Mouse (Mus musculus): ENCODE results near the gene Tax1bp1.

Gene Tax1bp1

DNA sequence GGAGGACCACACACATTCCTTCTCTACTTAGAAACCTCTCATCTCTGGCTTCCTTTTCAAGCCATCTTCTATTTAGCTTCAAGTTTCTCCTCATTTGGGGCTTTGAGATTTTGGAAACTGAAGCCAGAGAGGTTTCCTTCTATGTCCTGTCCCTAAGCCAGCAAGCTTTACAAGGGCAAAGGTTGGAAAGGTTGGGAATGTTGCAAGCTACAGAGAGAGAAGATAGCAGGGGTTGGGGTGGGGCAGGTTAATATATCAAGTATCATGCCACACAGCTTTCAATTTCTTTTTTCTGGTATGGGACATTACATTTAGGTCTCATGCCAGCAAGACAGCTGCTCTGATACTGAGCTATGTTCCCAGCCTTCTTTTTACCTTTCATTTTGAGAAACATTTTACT, 8.2 kb upstream of the Tax1bp1 start:
- DNase-seq (ENCODE audit: extremely low read depth, low read depth), result no peak

DNA sequence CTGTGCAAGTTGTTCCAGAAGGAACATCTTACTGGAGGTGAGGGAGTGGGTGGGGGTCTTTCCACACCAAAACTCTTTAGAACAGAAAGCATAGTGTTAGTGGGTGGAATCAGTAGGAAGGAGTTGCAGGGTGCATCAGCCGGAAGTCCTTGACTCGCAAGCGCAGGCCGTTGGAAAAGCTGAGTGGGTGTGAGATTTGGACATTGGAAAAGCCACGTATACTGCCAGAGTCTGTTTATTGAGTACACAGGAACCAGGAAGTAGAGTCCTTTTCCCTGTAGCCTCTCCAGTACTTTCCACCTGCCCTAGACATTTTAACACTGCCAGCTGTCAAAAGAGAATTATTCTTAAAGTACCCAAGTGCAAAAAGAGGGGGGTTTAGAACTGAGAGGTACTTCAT, 5.7 kb upstream of the Tax1bp1 start:
- no peak for DNase-seq (ENCODE audit: extremely low read depth, low read depth)

GRCm38 (mm10) chr6:52712563-52712962, 966 bp upstream of the Tax1bp1 start:
- DNase-seq (ENCODE audit: extremely low read depth, low read depth), result peak; percentile 6

DNA sequence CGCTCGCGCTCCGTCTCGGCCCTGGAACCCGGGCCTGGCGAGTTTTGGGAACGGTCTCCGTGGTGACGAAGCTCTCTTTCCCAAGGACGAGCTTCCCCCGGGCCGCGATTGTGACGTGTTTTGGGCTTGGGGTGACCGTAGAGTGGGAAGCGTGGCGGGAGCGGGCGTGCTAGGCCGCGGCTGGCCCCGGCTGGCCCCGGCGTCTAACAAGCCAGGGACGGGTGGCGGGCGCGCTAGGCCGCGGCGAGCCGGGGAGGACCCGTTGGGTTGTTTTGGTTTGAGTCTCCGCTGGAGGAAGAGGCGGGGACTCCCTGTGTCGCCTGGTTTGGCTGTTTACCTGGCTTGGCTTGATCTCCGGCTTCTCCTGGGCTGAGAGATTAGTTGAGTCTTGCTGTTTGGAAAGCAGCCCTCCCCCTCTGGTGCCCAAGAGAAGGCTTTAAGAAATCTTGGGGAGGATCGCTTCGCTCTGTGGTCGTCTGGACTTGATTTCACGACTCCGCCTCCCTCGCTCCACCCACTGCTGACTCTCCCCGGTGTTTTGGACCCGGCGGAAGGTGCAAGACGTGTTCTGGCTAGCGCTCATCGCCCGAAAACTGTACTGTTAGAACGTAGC, 474 bp downstream of the Tax1bp1 start:
- peak; percentile 65 for DNase-seq (ENCODE audit: extremely low read depth, low read depth)

DNA sequence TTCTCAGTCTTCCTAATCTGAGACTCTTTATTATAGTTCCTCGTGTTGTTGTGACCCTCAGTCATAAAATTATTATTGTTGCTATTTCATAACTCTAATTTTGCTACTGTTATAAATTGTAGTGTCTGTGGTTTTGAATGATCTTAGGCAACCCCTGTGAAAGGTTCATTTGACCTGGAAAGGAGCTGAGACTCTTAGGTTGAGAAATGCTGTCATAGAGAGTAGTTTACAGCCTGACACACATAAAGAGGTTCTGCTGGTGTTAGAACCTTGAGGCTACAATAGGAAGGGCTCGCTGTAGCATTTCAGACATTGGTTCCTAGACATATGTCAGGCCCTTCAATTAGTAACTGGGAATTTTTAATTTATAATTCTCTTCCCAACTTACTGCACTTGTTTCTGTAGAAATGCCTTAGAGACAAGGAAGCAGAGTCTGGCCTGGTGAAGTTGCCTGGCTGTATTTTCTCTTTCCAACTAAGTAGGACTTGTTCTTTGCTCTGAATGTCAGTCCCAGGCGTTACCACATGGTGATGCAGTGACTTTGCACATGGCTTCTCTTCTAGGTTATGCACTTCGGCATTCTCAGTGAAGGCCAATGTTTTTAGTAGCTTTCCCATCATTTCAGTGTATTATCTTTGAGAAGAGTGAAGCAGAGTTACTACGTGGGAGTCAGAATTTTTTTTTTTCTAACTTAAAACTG, 4.1 kb downstream of the Tax1bp1 start:
- no peak for DNase-seq (ENCODE audit: extremely low read depth, low read depth)

DNA sequence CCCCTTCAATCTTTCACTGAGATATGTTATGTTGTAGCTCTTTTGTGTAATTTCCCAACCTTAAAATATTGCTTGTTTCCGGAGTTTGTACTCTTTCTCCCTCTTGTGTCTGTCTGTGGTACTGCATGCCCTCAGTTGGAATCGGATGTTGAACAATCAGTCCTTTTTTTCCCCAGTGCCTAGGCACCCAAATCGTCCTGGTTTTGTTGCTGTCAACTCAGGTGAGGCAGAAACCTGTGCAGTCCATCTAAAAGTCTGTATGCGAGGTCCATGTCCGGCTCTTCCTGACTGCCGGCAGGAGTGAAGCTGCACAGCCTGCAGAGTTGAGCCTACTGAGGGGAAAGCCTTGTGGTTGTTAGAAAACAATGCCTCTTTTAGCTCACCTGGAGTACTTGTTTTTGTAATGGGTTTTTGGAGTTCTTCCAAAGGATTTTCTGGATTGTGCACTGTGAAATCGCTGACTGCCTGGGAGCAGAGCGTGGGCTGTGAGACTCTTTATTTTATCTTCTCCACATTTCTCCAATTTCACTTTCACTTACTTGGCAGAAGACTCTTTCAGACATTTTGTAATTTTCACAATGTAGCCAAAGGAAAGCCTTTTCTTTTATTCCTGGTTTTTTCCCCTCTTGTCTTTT, 11.4 kb downstream of the Tax1bp1 start:
- DNase-seq (ENCODE audit: extremely low read depth, low read depth), result peak; percentile 23

- DNase-seq (ENCODE audit: extremely low read depth, low read depth), result no peak
Observed at GRCm38 (mm10) chr6:52730338-52730737, 16.8 kb downstream of the Tax1bp1 start.

DNA sequence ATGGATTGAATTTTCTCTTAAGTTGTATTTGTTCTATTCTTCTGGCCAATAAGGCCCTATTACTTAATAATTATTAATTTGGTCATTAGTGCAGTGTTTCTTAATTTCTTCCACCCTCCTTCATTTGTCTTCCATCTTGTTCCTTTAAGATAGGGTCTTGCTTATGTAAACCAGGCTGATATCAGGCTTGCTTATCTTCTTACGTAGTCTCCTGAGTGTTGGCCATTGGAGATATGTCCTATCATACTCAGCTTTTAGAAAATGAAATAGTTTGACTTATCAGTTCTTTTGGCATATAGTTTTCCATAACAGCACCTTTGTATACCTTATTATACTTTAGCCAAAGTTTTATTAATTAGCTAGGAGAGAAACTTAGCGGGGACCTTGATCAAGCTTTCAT, 21.1 kb downstream of the Tax1bp1 start:
- no peak for DNase-seq (ENCODE audit: extremely low read depth, low read depth)

GRCm38 (mm10) chr6:52752832-52753231, 39.3 kb downstream of the Tax1bp1 start:
- no peak for DNase-seq (ENCODE audit: extremely low read depth, low read depth)

GRCm38 (mm10) chr6:52765206-52765605, 51.7 kb downstream of the Tax1bp1 start:
- no peak for DNase-seq (ENCODE audit: extremely low read depth, low read depth)

GRCm38 (mm10) chr6:52770789-52771188, 57.3 kb downstream of the Tax1bp1 start:
- no peak for DNase-seq (ENCODE audit: extremely low read depth, low read depth)

- DNase-seq (ENCODE audit: extremely low read depth, low read depth), result no peak
Observed at GRCm38 (mm10) chr6:52773132-52773531, 59.6 kb downstream of the Tax1bp1 start.

- DNase-seq (ENCODE audit: extremely low read depth, low read depth), result no peak
Observed at GRCm38 (mm10) chr6:52775350-52775749, 61.8 kb downstream of the Tax1bp1 start.

GRCm38 (mm10) chr6:52775956-52776355, 62.4 kb downstream of the Tax1bp1 start:
- no peak for DNase-seq (ENCODE audit: extremely low read depth, low read depth)

GRCm38 (mm10) chr6:52777034-52777433, 63.5 kb downstream of the Tax1bp1 start:
- DNase-seq (ENCODE audit: extremely low read depth, low read depth), result no peak

DNA sequence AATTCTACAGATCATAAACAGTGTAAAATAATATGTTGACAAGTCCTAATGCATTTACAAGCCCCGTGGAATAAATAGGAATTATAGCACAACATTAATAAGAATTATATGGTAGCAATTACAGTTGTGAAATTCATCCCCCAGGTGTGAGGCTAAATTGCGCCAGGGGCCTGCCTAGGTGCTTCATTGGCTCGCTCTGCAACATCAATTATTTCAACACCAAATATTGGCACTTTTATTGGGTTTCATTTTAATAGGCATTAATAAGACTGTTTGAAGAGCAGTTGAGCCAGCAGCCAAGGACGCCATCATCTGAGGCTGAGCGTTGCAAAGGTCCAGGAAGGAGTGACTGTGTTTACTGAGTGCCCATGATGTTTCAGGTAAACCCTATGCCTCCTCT, 65.0 kb downstream of the Tax1bp1 start:
- DNase-seq (ENCODE audit: extremely low read depth, low read depth), result no peak

DNA sequence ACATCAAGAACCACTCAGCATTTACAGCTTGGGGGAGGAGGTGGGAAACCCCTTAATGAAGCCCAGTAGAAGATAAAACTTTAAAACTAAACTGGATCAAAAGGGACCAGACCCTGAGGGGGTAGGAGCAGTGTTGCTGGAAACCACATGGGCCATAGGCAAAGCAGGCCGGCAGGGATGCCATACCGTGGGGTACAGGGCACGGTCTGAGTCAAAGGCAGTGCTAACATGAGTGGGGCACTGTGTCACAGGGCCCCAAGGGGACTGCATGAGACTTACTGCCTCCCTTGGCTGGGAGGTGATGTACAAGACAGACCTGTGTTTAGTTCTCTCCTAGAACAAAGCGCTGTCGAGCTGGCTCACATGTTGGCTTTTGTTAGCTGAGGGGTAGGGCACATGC, 66.0 kb downstream of the Tax1bp1 start:
- no peak for DNase-seq (ENCODE audit: extremely low read depth, low read depth)

GRCm38 (mm10) chr6:52790316-52790715, 76.8 kb downstream of the Tax1bp1 start:
- DNase-seq (ENCODE audit: extremely low read depth, low read depth), result no peak

- DNase-seq (ENCODE audit: extremely low read depth, low read depth), result no peak
Observed at GRCm38 (mm10) chr6:52790781-52791180, 77.3 kb downstream of the Tax1bp1 start.

DNA sequence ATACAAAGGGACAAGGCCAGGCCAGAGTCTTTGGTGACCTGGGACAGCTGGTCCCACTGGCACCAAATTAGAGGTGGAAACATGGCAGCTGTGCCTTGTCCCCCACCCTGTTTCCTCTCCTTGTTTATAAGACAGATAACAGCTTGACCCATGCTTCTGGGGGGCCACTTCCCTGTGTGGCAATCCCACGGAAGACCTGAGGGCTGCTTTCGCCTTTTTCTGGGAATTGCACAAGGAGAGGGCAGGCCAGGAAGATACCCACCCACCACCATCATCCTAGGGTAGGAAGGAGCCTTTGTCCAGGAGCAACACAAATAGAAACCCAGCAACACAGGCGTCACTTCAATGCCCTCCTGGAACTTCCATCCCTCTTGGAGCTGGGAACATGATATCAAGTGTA, 78.9 kb downstream of the Tax1bp1 start:
- DNase-seq (ENCODE audit: extremely low read depth, low read depth), result no peak

DNA sequence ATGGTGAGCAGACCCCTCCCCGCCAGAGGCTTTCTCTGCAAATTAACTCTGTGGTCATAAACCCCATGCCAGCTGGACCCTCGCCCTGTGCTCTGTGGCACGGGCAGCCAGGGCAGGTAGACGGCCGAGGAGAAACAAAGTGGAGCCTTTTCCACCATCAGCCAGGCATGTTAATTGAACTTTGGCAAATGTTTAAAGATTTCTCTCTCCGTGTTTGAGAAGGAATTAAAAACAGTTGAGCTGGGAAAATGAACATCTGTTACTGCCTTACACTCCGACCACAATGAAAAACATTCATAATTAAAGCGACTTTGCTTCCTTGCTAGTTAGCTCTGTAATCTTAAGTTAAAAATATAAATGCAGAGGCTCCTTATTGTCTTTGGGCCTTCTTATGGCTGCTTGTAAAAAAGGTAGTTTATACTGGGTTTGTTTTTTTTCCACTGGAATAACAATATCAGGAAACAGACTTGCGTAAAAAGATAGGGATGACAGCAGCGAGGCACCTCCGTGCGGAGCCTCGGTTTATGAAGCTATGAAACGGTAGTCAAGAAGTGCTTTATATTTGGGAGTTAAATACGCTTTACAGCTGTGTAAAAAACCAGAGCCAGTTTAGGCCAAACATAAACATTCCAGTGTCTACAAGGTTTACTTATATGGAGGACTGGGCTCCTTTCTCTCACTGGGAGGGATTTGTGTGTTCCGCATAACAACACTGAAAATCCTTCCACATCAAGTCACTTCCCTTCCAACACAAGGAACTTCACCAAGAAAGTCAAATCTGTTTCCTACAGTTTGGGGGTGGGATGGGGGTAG, 81.7 kb downstream of the Tax1bp1 start:
- DNase-seq (ENCODE audit: extremely low read depth, low read depth), result no peak

DNA sequence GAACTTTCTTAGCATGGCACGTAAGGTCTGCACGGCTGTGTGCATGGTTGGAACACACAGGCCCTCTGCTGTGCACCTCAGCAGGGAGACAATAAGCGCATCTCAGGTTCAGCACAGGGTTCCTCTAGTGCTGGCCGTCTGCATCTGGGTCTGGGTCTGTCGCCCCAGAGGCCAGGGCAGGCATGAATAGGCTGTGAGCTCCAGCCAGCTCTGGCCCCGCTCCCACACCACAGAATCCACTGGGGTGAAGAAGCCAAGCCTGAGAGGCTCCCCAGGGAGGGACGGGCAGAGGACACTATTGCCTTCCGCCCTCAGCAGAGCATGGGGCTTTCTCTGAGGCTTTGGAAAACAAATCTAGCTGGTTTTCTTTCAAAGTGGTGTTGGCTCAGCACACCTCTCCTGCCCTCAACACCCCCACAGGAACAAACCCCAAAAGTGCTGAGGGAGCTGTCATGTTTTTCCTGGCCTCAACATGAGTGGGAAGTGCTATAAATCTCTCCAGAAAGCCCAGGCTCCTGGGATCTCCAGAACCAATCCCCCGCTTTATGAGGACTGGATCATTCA, 82.6 kb downstream of the Tax1bp1 start:
- DNase-seq (ENCODE audit: extremely low read depth, low read depth), result no peak
